8 mouse cellular contexts compared by ENCODE assay signal in the genomic region with DNA sequence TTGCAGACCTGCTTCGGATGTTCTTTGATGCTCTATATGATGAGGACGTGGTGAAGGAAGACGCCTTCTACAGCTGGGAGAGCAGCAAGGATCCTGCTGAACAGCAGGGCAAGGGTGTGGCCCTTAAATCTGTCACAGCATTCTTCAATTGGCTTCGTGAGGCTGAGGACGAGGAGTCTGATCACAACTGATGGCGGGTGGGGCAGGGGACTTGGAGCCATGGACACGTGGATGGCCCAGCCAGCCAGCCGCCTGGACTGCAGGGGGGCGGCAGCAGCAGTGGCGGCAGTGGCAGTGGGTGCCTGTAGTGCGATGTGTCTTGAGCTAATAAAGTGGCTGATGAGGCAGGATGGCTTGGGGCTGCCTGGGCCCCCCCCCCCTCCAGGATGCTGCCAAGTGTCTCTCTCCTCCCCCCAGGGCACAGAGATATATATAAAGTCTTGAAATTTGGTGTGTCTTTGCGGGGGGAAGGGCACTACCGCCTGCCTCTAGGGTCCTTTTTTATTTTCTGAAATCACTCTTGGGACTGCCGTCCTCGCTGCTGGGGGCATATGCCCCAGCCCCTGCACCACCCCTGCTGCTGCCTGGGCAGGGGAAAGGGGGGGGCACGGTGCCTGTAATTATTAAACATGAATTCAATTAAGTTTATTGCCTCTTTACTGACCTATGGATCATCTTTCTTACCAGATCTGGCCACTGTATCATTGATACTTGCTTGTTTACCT. TPM values are rescaled to one million over a fixed set of nuclear protein-coding genes. Genes with fewer than 3 reads are reported as not detected.
DNase-seq lines count a peak whose midpoint lies in the region; ATAC-seq and TF ChIP-seq lines count a peak whose summit lies in the region.

No protein-coding gene starts in this region.

- H3K4me2 ChIP-seq in limb, embryonic 14.5 days (replicated peaks; ENCODE audit: low read depth, low read length, severe bottlenecking): peak overlapping the region; percentile 66; the same call in 1 of the 2 replicates

- no peaks in the 10 kb centered on the region for H3K27me3 ChIP-seq in limb, embryonic 14.5 days (ENCODE audit: control insufficient read depth, insufficient read depth, low read length)

- peaks cover 30% of the 10 kb centered on the region for H3K4me1 ChIP-seq in limb, embryonic 14.5 days (ENCODE audit: control insufficient read depth, insufficient read depth, low read length)

- WGBS in limb, embryonic 14.5 days: 42% methylated on average over 16 of the region's 16 CpGs

- H3K9me3 ChIP-seq in limb, embryonic 14.5 days (ENCODE audit: control insufficient read depth, low read length): no peaks in the 10 kb centered on the region

- no peak overlapping the region for H3K9ac ChIP-seq in limb, embryonic 14.5 days (ENCODE audit: low read depth, low read length, severe bottlenecking)

- peak overlapping the region; percentile 58; the same call in 1 of the 2 replicates for H3K4me3 ChIP-seq in limb, embryonic 14.5 days (replicated peaks; ENCODE audit: low read length)

- peaks cover 53% of the 10 kb centered on the region for H3K36me3 ChIP-seq in limb, embryonic 14.5 days (ENCODE audit: control insufficient read depth, insufficient read depth, low read length)

- TF ChIP-seq POLR2A in limb, embryonic 14.5 days (IDR thresholded peaks at IDR 0.05; ENCODE audit: borderline replicate concordance, extremely low read depth, insufficient read depth, insufficient read length): no peak

- peak; percentile 64 for DNase-seq in cerebellum, adult 9-10 months
- DNase-seq in cerebellum, adult 18-20 months: no peak
- DNase-seq in right cerebral cortex, postnatal 4 days: peak; percentile 16
- DNase-seq in right cerebral cortex, adult 18-20 months: no peak
- DNase-seq in limb, embryonic 14.5 days (ENCODE audit: low spot score): no peak
- no peak for DNase-seq in thymus, postnatal 25 days
- no peak for DNase-seq in right cerebral cortex, postnatal 25 days

- H3K27ac ChIP-seq in limb, embryonic 14.5 days (replicated peaks; ENCODE audit: low read depth, low read length): no peak overlapping the region

- no peak for ATAC-seq in limb, embryonic 14.5 days (ENCODE audit: low FRiP score, low read depth)
- no peak for ATAC-seq in megakaryocyte progenitor cell, adult 5-6 weeks (replicated peaks; ENCODE audit: poor library complexity)

RNA-seq across cellular contexts. Expression of gene Fam131a, which starts 0.6 kb away (rescaled TPM):
- polyA plus RNA-seq in limb, embryonic 14.5 days (2012; rRNA removed): 15.6 and 21.3 TPM in 2 replicates
- polyA plus RNA-seq in limb, embryonic 14.5 days (2014; fragmentation: Nextera tagmentation; extraction: Ambion mirVana): 10.3 and 11.0 TPM in 2 replicates
- not detected in 2 replicates for total RNA-seq in megakaryocyte progenitor cell, adult 5-6 weeks (2015)
- 0.17 TPM in 1 of 2 replicates, not detected in the other for total RNA-seq in megakaryocyte progenitor cell, adult 5-6 weeks (2017)

RNA-seq across cellular contexts. Expression of gene Eif4g1, which starts 24.3 kb away (rescaled TPM):
- 299 and 374 TPM in 2 replicates for polyA plus RNA-seq in limb, embryonic 14.5 days (2012; rRNA removed)
- polyA plus RNA-seq in limb, embryonic 14.5 days (2014; fragmentation: Nextera tagmentation; extraction: Ambion mirVana): 148 and 161 TPM in 2 replicates
- total RNA-seq in megakaryocyte progenitor cell, adult 5-6 weeks (2015): 164 and 172 TPM in 2 replicates
- 305 and 366 TPM in 2 replicates for total RNA-seq in megakaryocyte progenitor cell, adult 5-6 weeks (2017)

RNA-seq across cellular contexts. Expression of gene Polr2h, which starts 25.1 kb away (rescaled TPM):
- 65.1 and 77.0 TPM in 2 replicates for polyA plus RNA-seq in limb, embryonic 14.5 days (2012; rRNA removed)
- 112 and 121 TPM in 2 replicates for polyA plus RNA-seq in limb, embryonic 14.5 days (2014; fragmentation: Nextera tagmentation; extraction: Ambion mirVana)
- total RNA-seq in megakaryocyte progenitor cell, adult 5-6 weeks (2015): 75.3 and 99.4 TPM in 2 replicates
- total RNA-seq in megakaryocyte progenitor cell, adult 5-6 weeks (2017): 75.1 and 78.2 TPM in 2 replicates

RNA-seq across cellular contexts. Expression of gene Clcn2, which starts 25.1 kb away (rescaled TPM):
- 72.9 and 102 TPM in 2 replicates for polyA plus RNA-seq in limb, embryonic 14.5 days (2012; rRNA removed)
- 17.1 and 21.6 TPM in 2 replicates for polyA plus RNA-seq in limb, embryonic 14.5 days (2014; fragmentation: Nextera tagmentation; extraction: Ambion mirVana)
- total RNA-seq in megakaryocyte progenitor cell, adult 5-6 weeks (2015): 0.34 and 1.3 TPM in 2 replicates
- 1.2 and 1.6 TPM in 2 replicates for total RNA-seq in megakaryocyte progenitor cell, adult 5-6 weeks (2017)

RNA-seq across cellular contexts. Expression of gene Chrd, which starts 40.5 kb away (rescaled TPM):
- 38.9 and 47.1 TPM in 2 replicates for polyA plus RNA-seq in limb, embryonic 14.5 days (2012; rRNA removed)
- polyA plus RNA-seq in limb, embryonic 14.5 days (2014; fragmentation: Nextera tagmentation; extraction: Ambion mirVana): 11.5 and 11.6 TPM in 2 replicates
- total RNA-seq in megakaryocyte progenitor cell, adult 5-6 weeks (2015): not detected in 2 replicates
- total RNA-seq in megakaryocyte progenitor cell, adult 5-6 weeks (2017): not detected in 2 replicates

Comparison
In these comparisons a context has a peak if more than half of its experiments do, and no peak if none do; other contexts are left out.
1. DNase-seq: peak in cerebellum, adult 9-10 months (single experiment) and right cerebral cortex, postnatal 4 days (single experiment); none in cerebellum, adult 18-20 months (0 of 2), right cerebral cortex, adult 18-20 months (single experiment), limb, embryonic 14.5 days (single experiment), thymus, postnatal 25 days (single experiment) and right cerebral cortex, postnatal 25 days (single experiment).